Mouse (Mus musculus) hindbrain, postnatal 0 days (tissue): Measurements from ENCODE around the gene Snd1. TPM values are rescaled to one million over a fixed set of nuclear protein-coding genes. Genes with fewer than 3 reads are reported as not detected.

Experiments
- ATAC-seq: fragments of 200-750 bp; cut with Nextera tagmentation; 2 replicates; pipeline ENCODE4 v1.8.0; 2017; ENCODE audit warnings: mild to moderate bottlenecking, moderate TSS enrichment, moderate library complexity
- DNase-seq: peaks from one replicate; pipeline ENCODE4 v3.0.0-alpha.2; 2015; ENCODE audit warnings: low spot score
- H3K27ac ChIP-seq: fragments of 300-500 bp; sonication (generic); 2 replicates; pipeline ENCODE4 v1.5.1; 2014; ENCODE audit warnings: mild to moderate bottlenecking
- H3K27me3 ChIP-seq: fragments of 300-500 bp; sonication (generic); 2 replicates; pipeline ENCODE4 v1.6.1; 2014; ENCODE audit warnings: low read length, mixed read lengths; ENCODE audit not compliant: insufficient read depth
- H3K36me3 ChIP-seq: fragments of 300-500 bp; sonication (generic); 2 replicates; pipeline ENCODE4 v1.6.1; 2014; ENCODE audit warnings: low read length, mixed read lengths; ENCODE audit not compliant: insufficient read depth
- H3K4me1 ChIP-seq: fragments of 300-500 bp; sonication (generic); 2 replicates; pipeline ENCODE4 v1.6.1; 2014; ENCODE audit warnings: antibody characterized with exemption, low read length, mixed read lengths; ENCODE audit not compliant: insufficient read depth
- H3K4me2 ChIP-seq: fragments of 300-500 bp; sonication (generic); 2 replicates; pipeline ENCODE4 v1.6.1; 2014; ENCODE audit warnings: low read depth, mild to moderate bottlenecking, low read length, moderate library complexity, mixed read lengths
- H3K4me3 ChIP-seq: fragments of 300-500 bp; sonication (generic); 2 replicates; pipeline ENCODE4 v1.5.1; 2014; ENCODE audit warnings: low read length
- H3K9ac ChIP-seq: fragments of 300-500 bp; sonication (generic); replicated peaks from 2 replicates; pipeline ENCODE4 v1.6.1; 2014; ENCODE audit warnings: mild to moderate bottlenecking, low read length, moderate library complexity, mixed read lengths
- H3K9me3 ChIP-seq: fragments of 300-500 bp; sonication (generic); 2 replicates; pipeline ENCODE4 v1.6.1; 2016; ENCODE audit warnings: low read length, mixed read lengths
- CTCF ChIP-seq: IDR thresholded peaks from 2 replicates; pipeline ENCODE4 v1.5.1; 2016; ENCODE audit warnings: antibody characterized with exemption, control low read depth, low read depth
- WGBS: fragments of 180-500 bp; shearing (Covaris S2); extraction: QIAGEN DNeasy Blood & Tissue Kit; methylation state at CpG from one replicate; pipeline ENCODE4 v1.1.7; 2014; 5-methylcytosine and 5-hydroxymethylcytosine counted together
- polyA plus RNA-seq: library from polyadenylated mRNA; unstranded; fragments of >200 nt; fragmentation: Nextera tagmentation; extraction: Ambion mirVana; gene quantifications from 2 replicates; pipeline ENCODE4 v1.2.1, GENCODE M21; 2015
- total RNA-seq: library from RNA; depleted of rRNA; stranded (reverse); fragments of >200 nt; gene quantifications from 2 replicates; pipeline ENCODE4 v1.2.3, GENCODE M21; 2014

Gene Snd1
- total and polyA plus RNA-seq, 2 experiments from 2014 or later, result 67.6 to 85.5 TPM

GRCm38 (mm10) chr6:28756306-28757018 lies 281.5 kb downstream of the Snd1 start:
- WGBS, result 17% methylated on average over 10 of the region's 10 CpGs
- H3K4me3 ChIP-seq, result no peak overlapping the region
- peak overlapping the region; percentile 18; the same call in 1 of the 2 replicates for H3K4me2 ChIP-seq
- H3K36me3 ChIP-seq, result no peaks in the 10 kb centered on the region
- peaks cover 11% of the 10 kb centered on the region for H3K4me1 ChIP-seq
- TF ChIP-seq CTCF, result 0 out of 2 replicates have a peak, but pooled peaks have one; percentile 2
- peak overlapping the region; percentile 72; the same call in 1 of the 2 replicates for H3K27ac ChIP-seq
- H3K27me3 ChIP-seq, result no peaks in the 10 kb centered on the region
- DNase-seq (peak; percentile 93), ATAC-seq (peak; percentile 86)
- no peaks in the 10 kb centered on the region for H3K9me3 ChIP-seq
- H3K9ac ChIP-seq, result no peak overlapping the region

GRCm38 (mm10) chr6:28758293-28758692 lies 283.4 kb downstream of the Snd1 start:
- no peak overlapping the region for H3K9ac ChIP-seq
- no peak overlapping the region for H3K4me2 ChIP-seq
- no peak overlapping the region for H3K4me3 ChIP-seq
- H3K27ac ChIP-seq, result no peak overlapping the region
- no peaks in the 10 kb centered on the region for H3K27me3 ChIP-seq
- no peaks in the 10 kb centered on the region for H3K9me3 ChIP-seq
- no peaks in the 10 kb centered on the region for H3K36me3 ChIP-seq
- no peak for TF ChIP-seq CTCF
- H3K4me1 ChIP-seq, result peaks cover 9% of the 10 kb centered on the region
- DNase-seq (no peak), ATAC-seq (no peak)
- 90% methylated on average over 4 of the region's 4 CpGs for WGBS

- DNase-seq (no peak), ATAC-seq (no peak)
- Histone ChIP-seq H3K4me2 (no peak overlapping the region), H3K9me3 (no peaks in the 10 kb centered on the region), H3K4me3 (no peak overlapping the region), H3K36me3 (no peaks in the 10 kb centered on the region), H3K9ac (no peak overlapping the region), H3K4me1 (no peaks in the 10 kb centered on the region), H3K27me3 (no peaks in the 10 kb centered on the region), H3K27ac (no peak overlapping the region)
- no peak for TF ChIP-seq CTCF
- WGBS, result 43% methylated on average over 3 of the region's 3 CpGs
Measured at GRCm38 (mm10) chr6:28761728-28762127, 286.8 kb downstream of the Snd1 start.

GRCm38 (mm10) chr6:28762132-28762775 lies 287.3 kb downstream of the Snd1 start:
- Histone ChIP-seq H3K4me1 (no peaks in the 10 kb centered on the region), H3K27ac (no peak overlapping the region), H3K9ac (no peak overlapping the region), H3K27me3 (no peaks in the 10 kb centered on the region), H3K4me2 (no peak overlapping the region), H3K9me3 (no peaks in the 10 kb centered on the region), H3K36me3 (no peaks in the 10 kb centered on the region), H3K4me3 (no peak overlapping the region)
- ATAC-seq (no peak), DNase-seq (no peak)
- TF ChIP-seq CTCF, result no peak
- 23% methylated on average over 5 of the region's 5 CpGs for WGBS

GRCm38 (mm10) chr6:28766622-28767021 lies 291.7 kb downstream of the Snd1 start:
- no peaks in the 10 kb centered on the region for H3K4me1 ChIP-seq
- 82% methylated on average over 3 of the region's 3 CpGs for WGBS

GRCm38 (mm10) chr6:28767891-28768481 lies 293.0 kb downstream of the Snd1 start:
- Histone ChIP-seq H3K36me3 (no peaks in the 10 kb centered on the region), H3K4me2 (no peak overlapping the region), H3K9me3 (no peaks in the 10 kb centered on the region), H3K27me3 (no peaks in the 10 kb centered on the region), H3K27ac (no peak overlapping the region), H3K4me1 (no peaks in the 10 kb centered on the region), H3K9ac (no peak overlapping the region), H3K4me3 (no peak overlapping the region)
- ATAC-seq (no peak), DNase-seq (no peak)
- 77% methylated on average over 6 of the region's 6 CpGs for WGBS
- no peak for TF ChIP-seq CTCF

More at GRCm38 (mm10) chr6:28766622-28767021, 291.7 kb downstream of the Snd1 start:
- peak; percentile 24; the same call in 1 of the 2 replicates for TF ChIP-seq CTCF
- no peak for ATAC-seq
- Histone ChIP-seq H3K27me3 (no peaks in the 10 kb centered on the region), H3K36me3 (no peaks in the 10 kb centered on the region), H3K4me3 (no peak overlapping the region), H3K27ac (no peak overlapping the region), H3K9me3 (no peaks in the 10 kb centered on the region), H3K4me2 (no peak overlapping the region), H3K9ac (no peak overlapping the region)
- DNase-seq, result no peak
